37 mouse cellular contexts compared by ENCODE assay signal in the genomic region with DNA sequence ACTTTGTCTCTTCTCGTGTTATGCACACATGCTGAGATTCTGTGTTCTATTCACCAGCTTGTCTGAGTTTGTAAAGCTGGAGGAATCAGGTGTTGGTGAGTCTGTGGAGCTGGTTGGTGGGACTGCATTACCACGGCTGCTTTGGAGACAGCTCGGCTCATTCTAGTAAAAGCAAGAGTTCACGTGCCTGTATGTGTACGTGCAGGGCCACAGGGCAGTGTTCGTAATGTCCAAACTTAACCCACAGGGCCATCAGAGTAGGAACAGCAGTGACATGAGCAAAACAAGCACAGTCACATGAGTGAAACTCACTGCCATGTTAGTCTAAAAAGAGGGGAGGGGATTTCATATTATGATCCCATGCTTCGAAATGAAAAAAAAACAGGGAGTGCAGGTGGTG. TPM values are rescaled to one million over a fixed set of nuclear protein-coding genes. Genes with fewer than 3 reads are reported as not detected.
DNase-seq lines count a peak whose midpoint lies in the region; ATAC-seq and TF ChIP-seq lines count a peak whose summit lies in the region.
"Had no signal": no experiment of that assay in that cellular context is flagged by ENCODE, and none has a peak within 500 bp of the region (broad histone marks: within the 10 kb centered on the region; RNA-seq: fewer than 3 reads in every experiment).

No protein-coding gene starts in this region.

- no peak overlapping the region for H3K4me3 ChIP-seq in heart, embryonic 12.5 days
- no peak overlapping the region for H3K4me3 ChIP-seq in heart, embryonic 11.5 days (ENCODE audit: low read depth, low read length)
- peak overlapping the region; percentile 35 for H3K4me3 ChIP-seq in E14TG2a.4 (replicated peaks; ENCODE audit: low read length)
- no peak overlapping the region for H3K4me3 ChIP-seq in MEL (ENCODE audit: control insufficient read depth in 1 of 2, insufficient read depth in 1 of 2, low read depth in 2 of 2, low read length in 2 of 2)
- no peak overlapping the region for H3K4me3 ChIP-seq in liver, embryonic 14.5 days (ENCODE audit: insufficient read depth in 1 of 2, low read depth in 2 of 2, low read length in 2 of 2)
- H3K4me3 ChIP-seq: embryonic facial prominence, embryonic 13.5 days; forebrain, embryonic 12.5 days; hindbrain, embryonic 10.5 days; hindbrain, embryonic 15.5 days; limb, embryonic 12.5 days had no signal

- H3K36me3 ChIP-seq in heart, embryonic 12.5 days = peaks cover 24% of the 10 kb centered on the region
- no peaks in the 10 kb centered on the region for H3K36me3 ChIP-seq in heart, embryonic 11.5 days (ENCODE audit: control insufficient read depth, insufficient read depth, low read length)
- H3K36me3 ChIP-seq in E14TG2a.4 (ENCODE audit: insufficient read depth, low read length) (peaks cover 39% of the 10 kb centered on the region), MEL (ENCODE audit: control insufficient read depth in 1 of 2, insufficient read depth in 2 of 2, low read length in 2 of 2) (peaks cover 0 to 30% of the 10 kb centered on the region in 2 experiments; a peak in 2 of 4 replicates)
- no peaks in the 10 kb centered on the region for H3K36me3 ChIP-seq in liver, embryonic 14.5 days (replicated peaks; ENCODE audit: control insufficient read depth, insufficient read depth, low read depth)

- WGBS in heart, embryonic 12.5 days = 70% methylated on average over 7 of the region's 7 CpGs
- whole genome bisulfite sequencing in heart, embryonic 11.5 days (ENCODE audit: insufficient replicate concordance) = 77% methylated on average over 7 of the region's 7 CpGs
- WGBS in liver, embryonic 14.5 days (ENCODE audit: insufficient replicate concordance) = 36% methylated on average over 7 of the region's 7 CpGs

- H3K4me2 ChIP-seq in heart, embryonic 12.5 days = no peak overlapping the region
- no peak overlapping the region for H3K4me2 ChIP-seq in heart, embryonic 11.5 days
- peak overlapping the region; percentile 57 for H3K4me2 ChIP-seq in liver, embryonic 14.5 days (ENCODE audit: low read depth)
- H3K4me2 ChIP-seq: embryonic facial prominence, embryonic 13.5 days; forebrain, embryonic 12.5 days; hindbrain, embryonic 15.5 days; limb, embryonic 12.5 days had no signal

- DNase-seq in MEL (ENCODE audit: low read depth, low spot score) = no peak
- DNase-seq in liver, embryonic 14.5 days (ENCODE audit: low read depth in 3 of 3, low spot score in 3 of 3) = no peak
- DNase-seq in retina, embryonic 14.5 days (ENCODE audit: low spot score) = no peak
- DNase-seq in cerebellum, adult 11 months = no peak
- DNase-seq in urinary bladder, adult 2 months (ENCODE audit: low spot score) = no peak
- DNase-seq: adrenal gland, postnatal 10 days; cerebellum, adult 18-20 months; cerebellum, postnatal 10 days; gastrocnemius, postnatal 14 days; heart, adult 18-20 months; kidney, adult 11 months; lung, adult 18-20 months; lung, postnatal 4 days; midbrain, embryonic 14.5 days; retina, postnatal 1 day; right cerebral cortex, postnatal 14 days; thymus, adult 2 months; thymus, postnatal 36 days had no signal

- 0 out of 2 replicates have a peak overlapping the region, but pooled peaks have one; percentile 17 for H3K27ac ChIP-seq in heart, embryonic 12.5 days (ENCODE audit: poor library complexity, severe bottlenecking)
- H3K27ac ChIP-seq in heart, embryonic 11.5 days (ENCODE audit: low read depth, low read length) = no peak overlapping the region
- peak overlapping the region; percentile 17 for H3K27ac ChIP-seq in MEL (ENCODE audit: control insufficient read depth, low read depth, low read length)
- 0 out of 2 replicates have a peak overlapping the region, but pooled peaks have one; percentile 22 for H3K27ac ChIP-seq in liver, embryonic 14.5 days
- H3K27ac ChIP-seq: embryonic facial prominence, embryonic 13.5 days; forebrain, embryonic 12.5 days; hindbrain, embryonic 10.5 days; hindbrain, embryonic 15.5 days; limb, embryonic 12.5 days had no signal

- no peak overlapping the region for H3K9ac ChIP-seq in heart, embryonic 12.5 days
- no peak overlapping the region for H3K9ac ChIP-seq in heart, embryonic 11.5 days (ENCODE audit: low read depth, low read length)
- no peak overlapping the region for H3K9ac ChIP-seq in MEL (ENCODE audit: control insufficient read depth, low read depth, low read length, poor library complexity, severe bottlenecking)
- no peak overlapping the region for H3K9ac ChIP-seq in liver, embryonic 14.5 days (replicated peaks)
- H3K9ac ChIP-seq: embryonic facial prominence, embryonic 13.5 days; forebrain, embryonic 12.5 days; hindbrain, embryonic 15.5 days; limb, embryonic 12.5 days had no signal

- no peak for TF ChIP-seq EP300 in MEL (IDR thresholded peaks at IDR 0.05; ENCODE audit: low read depth in 1 of 2, low read length in 2 of 2)
- no peak for TF ChIP-seq EP300 in liver, embryonic 14.5 days (IDR thresholded peaks at IDR 0.05; ENCODE audit: low read depth)

- H3K9me3 ChIP-seq in heart, embryonic 12.5 days (replicated peaks) = no peaks in the 10 kb centered on the region
- no peaks in the 10 kb centered on the region for H3K9me3 ChIP-seq in heart, embryonic 11.5 days (replicated peaks; ENCODE audit: control insufficient read depth, low read length)
- H3K9me3 ChIP-seq in E14TG2a.4 (ENCODE audit: low read length) (no peaks in the 10 kb centered on the region), MEL (replicated peaks; ENCODE audit: insufficient read depth, low read length) (no peaks in the 10 kb centered on the region)
- no peaks in the 10 kb centered on the region for H3K9me3 ChIP-seq in liver, embryonic 14.5 days (ENCODE audit: control insufficient read depth, low read length)
- H3K9me3 ChIP-seq: embryonic facial prominence, embryonic 13.5 days; forebrain, embryonic 12.5 days; hindbrain, embryonic 10.5 days; hindbrain, embryonic 15.5 days; limb, embryonic 12.5 days had no signal

- ATAC-seq in heart, embryonic 12.5 days (ENCODE audit: insufficient number of reproducible peaks, low FRiP score) = no peak
- ATAC-seq in heart, embryonic 11.5 days (replicated peaks; ENCODE audit: insufficient number of reproducible peaks, low FRiP score, low TSS enrichment) = no peak
- ATAC-seq in liver, embryonic 14.5 days (ENCODE audit: insufficient read depth) = peak; percentile 44; the same call in 1 of the 2 replicates
- ATAC-seq: lung, postnatal 0 days had no signal

- TF ChIP-seq POLR2A in MEL (IDR thresholded peaks at IDR 0.05; ENCODE audit: control insufficient read depth in 1 of 2, insufficient read depth in 1 of 2, low read depth in 1 of 2, low read length in 2 of 2, poor library complexity in 1 of 2) = no peak

- no peak for TF ChIP-seq RAD21 in MEL (IDR thresholded peaks at IDR 0.05; ENCODE audit: low read depth, low read length)

- H3K27me3 ChIP-seq in heart, embryonic 12.5 days (replicated peaks) = no peaks in the 10 kb centered on the region
- no peaks in the 10 kb centered on the region for H3K27me3 ChIP-seq in heart, embryonic 11.5 days (ENCODE audit: control insufficient read depth, insufficient read depth, low read length)
- H3K27me3 ChIP-seq in E14TG2a.4 (ENCODE audit: insufficient read depth, low read length) (no peaks in the 10 kb centered on the region), MEL (ENCODE audit: control insufficient read depth in 1 of 2, insufficient read depth in 2 of 2, low read length in 2 of 2) (no peaks in the 10 kb centered on the region)
- H3K27me3 ChIP-seq in liver, embryonic 14.5 days (ENCODE audit: control insufficient read depth, insufficient read depth, low read length) = no peaks in the 10 kb centered on the region; the same call in 1 of the 2 replicates
- H3K27me3 ChIP-seq: embryonic facial prominence, embryonic 13.5 days; forebrain, embryonic 12.5 days; hindbrain, embryonic 15.5 days; limb, embryonic 12.5 days had no signal

- TF ChIP-seq CTCF in E14TG2a.4 (conservative IDR thresholded peaks at IDR 0.05; ENCODE audit: low read length) (no peak), MEL (IDR thresholded peaks at IDR 0.05 in 2 of 3, conservative IDR thresholded peaks at IDR 0.05 in 1 of 3; ENCODE audit: control insufficient read depth in 1 of 3, insufficient read depth in 1 of 3, low read depth in 2 of 3, low read length in 3 of 3, poor library complexity in 1 of 3, severe bottlenecking in 1 of 3) (no peak)
- no peak for TF ChIP-seq CTCF in liver, embryonic 14.5 days (IDR thresholded peaks at IDR 0.05; ENCODE audit: low read depth)

- H3K4me1 ChIP-seq in heart, embryonic 12.5 days (replicated peaks) = peaks cover 21% of the 10 kb centered on the region
- peaks cover 13% of the 10 kb centered on the region for H3K4me1 ChIP-seq in heart, embryonic 11.5 days (ENCODE audit: control insufficient read depth, insufficient read depth, low read length)
- H3K4me1 ChIP-seq in E14TG2a.4 (replicated peaks; ENCODE audit: low read depth, low read length) = peaks cover 83% of the 10 kb centered on the region
- H3K4me1 ChIP-seq in MEL (ENCODE audit: control insufficient read depth in 1 of 2, insufficient read depth in 2 of 2, low read length in 2 of 2) = peaks cover 19 to 30% of the 10 kb centered on the region in 2 experiments
- H3K4me1 ChIP-seq in liver, embryonic 14.5 days (replicated peaks; ENCODE audit: control insufficient read depth in 2 of 2, insufficient read depth in 2 of 2, low read length in 1 of 2) = peaks cover 23 to 29% of the 10 kb centered on the region in 2 experiments
- H3K4me1 ChIP-seq: hindbrain, embryonic 10.5 days had no signal

- no peaks in the 10 kb centered on the region for H3K79me2 ChIP-seq in MEL (ENCODE audit: control insufficient read depth, insufficient read depth, low read length, poor library complexity)

RNA-seq across cellular contexts. Expression of gene Trim26, which starts 6.8 kb away (rescaled TPM):
- 28.8 and 28.9 TPM in 2 replicates for polyA plus RNA-seq in heart, embryonic 12.5 days (2016; fragmentation: Nextera tagmentation; extraction: Ambion mirVana)
- 21.4 and 21.9 TPM in 2 replicates for polyA plus RNA-seq in heart, embryonic 11.5 days (2014; fragmentation: Nextera tagmentation; extraction: Ambion mirVana)
- total RNA-seq in MEL (2012; rRNA removed) = 4.9 and 5.6 TPM in 2 replicates
- 10 to 100 TPM in 1 of 2 experiments, not detected in 1; 12.4 TPM for polyA plus RNA-seq in MEL (2012; ENCODE audit: insufficient read depth in 1 of 2, insufficient read length in 2 of 2, low read depth in 1 of 2, low replicate concordance in 2 of 2, missing spikeins in 1 of 2)
- polyA plus RNA-seq in liver, embryonic 14.5 days (2012; rRNA removed) = 6.6 and 8.6 TPM in 2 replicates
- 6.7 and 7.9 TPM in 2 replicates for polyA plus RNA-seq in liver, embryonic 14.5 days (2014; fragmentation: Nextera tagmentation; extraction: Ambion mirVana)
- polyA plus RNA-seq in urinary bladder, adult 2 months (2012; rRNA removed) = 39.4 and 47.1 TPM in 2 replicates

RNA-seq across cellular contexts. Expression of gene Trim15, which starts 23.3 kb away (rescaled TPM):
- polyA plus RNA-seq in heart, embryonic 12.5 days (2016; fragmentation: Nextera tagmentation; extraction: Ambion mirVana) = 0.40 and 0.47 TPM in 2 replicates
- 0.31 and 0.39 TPM in 2 replicates for polyA plus RNA-seq in heart, embryonic 11.5 days (2014; fragmentation: Nextera tagmentation; extraction: Ambion mirVana)
- total RNA-seq in MEL (2012; rRNA removed) = not detected in 2 replicates
- polyA plus RNA-seq in MEL (2012; ENCODE audit: insufficient read depth in 1 of 2, insufficient read length in 2 of 2, low read depth in 1 of 2, low replicate concordance in 2 of 2, missing spikeins in 1 of 2) = under 1 TPM in 1 of 2 experiments, not detected in 1; 0.07 TPM
- 0.15 and 0.26 TPM in 2 replicates for polyA plus RNA-seq in liver, embryonic 14.5 days (2012; rRNA removed)
- 0.20 and 0.32 TPM in 2 replicates for polyA plus RNA-seq in liver, embryonic 14.5 days (2014; fragmentation: Nextera tagmentation; extraction: Ambion mirVana)
- 0.03 TPM in 1 of 2 replicates, not detected in the other for polyA plus RNA-seq in urinary bladder, adult 2 months (2012; rRNA removed)
- total RNA-seq: adrenal gland, postnatal 10 days; gastrocnemius, postnatal 14 days; heart, adult 18-20 months; heart, postnatal 14 days; left cerebral cortex, postnatal 10 days; monocyte, adult 5-6 weeks had no signal
- polyA plus RNA-seq: heart, embryonic 14.5 days had no signal

RNA-seq across cellular contexts. Expression of gene Trim10, which starts 25.7 kb away (rescaled TPM):
- polyA plus RNA-seq in heart, embryonic 12.5 days (2016; fragmentation: Nextera tagmentation; extraction: Ambion mirVana) = 23.6 and 27.0 TPM in 2 replicates
- 28.7 and 32.3 TPM in 2 replicates for polyA plus RNA-seq in heart, embryonic 11.5 days (2014; fragmentation: Nextera tagmentation; extraction: Ambion mirVana)
- total RNA-seq in MEL (2012; rRNA removed) = 20.6 and 30.2 TPM in 2 replicates
- polyA plus RNA-seq in MEL (2012; ENCODE audit: insufficient read depth in 1 of 2, insufficient read length in 2 of 2, low read depth in 1 of 2, low replicate concordance in 2 of 2, missing spikeins in 1 of 2) = 10 to 100 TPM in 1 of 2 experiments, not detected in 1; 30.4 TPM
- 82.4 and 114 TPM in 2 replicates for polyA plus RNA-seq in liver, embryonic 14.5 days (2012; rRNA removed)
- 251 and 278 TPM in 2 replicates for polyA plus RNA-seq in liver, embryonic 14.5 days (2014; fragmentation: Nextera tagmentation; extraction: Ambion mirVana)
- polyA plus RNA-seq in urinary bladder, adult 2 months (2012; rRNA removed) = 0.07 TPM in 2 replicates
- total RNA-seq: gastrocnemius, postnatal 14 days had no signal
- polyA plus RNA-seq: inflammation-experienced regulatory T-cells, adult 6 months; thymus, adult 2 months had no signal

RNA-seq across cellular contexts. Expression of gene H2-M10.6, which starts 31.7 kb away (rescaled TPM):
- not detected in 2 replicates for polyA plus RNA-seq in heart, embryonic 12.5 days (2016; fragmentation: Nextera tagmentation; extraction: Ambion mirVana)
- not detected in 2 replicates for polyA plus RNA-seq in heart, embryonic 11.5 days (2014; fragmentation: Nextera tagmentation; extraction: Ambion mirVana)
- not detected in 2 replicates for total RNA-seq in MEL (2012; rRNA removed)
- polyA plus RNA-seq in MEL (2012; ENCODE audit: insufficient read depth in 1 of 2, insufficient read length in 2 of 2, low read depth in 1 of 2, low replicate concordance in 2 of 2, missing spikeins in 1 of 2) = not detected
- polyA plus RNA-seq in liver, embryonic 14.5 days (2012; rRNA removed) = not detected in 2 replicates
- not detected in 2 replicates for polyA plus RNA-seq in liver, embryonic 14.5 days (2014; fragmentation: Nextera tagmentation; extraction: Ambion mirVana)
- not detected in 2 replicates for polyA plus RNA-seq in urinary bladder, adult 2 months (2012; rRNA removed)
- total RNA-seq: adrenal gland, postnatal 10 days; common myeloid progenitor, adult 5-6 weeks; gastrocnemius, postnatal 14 days; heart, adult 18-20 months; heart, postnatal 14 days; left cerebral cortex, postnatal 10 days; monocyte, adult 5-6 weeks had no signal
- polyA plus RNA-seq: embryonic facial prominence, embryonic 13.5 days; erythroblast, embryonic 14.5 days; forebrain, embryonic 12.5 days; heart, embryonic 14.5 days; hindbrain, embryonic 10.5 days; hindbrain, embryonic 15.5 days; inflammation-experienced regulatory T-cells, adult 6 months; kidney, embryonic 16.5 days; limb, embryonic 12.5 days; lung, postnatal 0 days; midbrain, embryonic 14.5 days; neural tube, embryonic 14.5 days; stomach, embryonic 16.5 days; thymus, adult 2 months had no signal

RNA-seq across cellular contexts. Expression of gene Trim40, which starts 46.2 kb away (rescaled TPM):
- not detected in 2 replicates for polyA plus RNA-seq in heart, embryonic 12.5 days (2016; fragmentation: Nextera tagmentation; extraction: Ambion mirVana)
- polyA plus RNA-seq in heart, embryonic 11.5 days (2014; fragmentation: Nextera tagmentation; extraction: Ambion mirVana) = not detected in 2 replicates
- total RNA-seq in MEL (2012; rRNA removed) = 0.04 TPM in 1 of 2 replicates, not detected in the other
- polyA plus RNA-seq in MEL (2012; ENCODE audit: insufficient read depth in 1 of 2, insufficient read length in 2 of 2, low read depth in 1 of 2, low replicate concordance in 2 of 2, missing spikeins in 1 of 2) = under 1 TPM in 1 of 2 experiments, not detected in 1; 0.04 TPM
- polyA plus RNA-seq in liver, embryonic 14.5 days (2012; rRNA removed) = not detected in 2 replicates
- not detected in 2 replicates for polyA plus RNA-seq in liver, embryonic 14.5 days (2014; fragmentation: Nextera tagmentation; extraction: Ambion mirVana)
- 0.15 and 0.41 TPM in 2 replicates for polyA plus RNA-seq in urinary bladder, adult 2 months (2012; rRNA removed)
- total RNA-seq: adrenal gland, postnatal 10 days; common myeloid progenitor, adult 5-6 weeks; gastrocnemius, postnatal 14 days; heart, adult 18-20 months; heart, postnatal 14 days; left cerebral cortex, postnatal 10 days; monocyte, adult 5-6 weeks had no signal
- polyA plus RNA-seq: embryonic facial prominence, embryonic 13.5 days; erythroblast, embryonic 14.5 days; forebrain, embryonic 12.5 days; heart, embryonic 14.5 days; hindbrain, embryonic 10.5 days; inflammation-experienced regulatory T-cells, adult 6 months; kidney, embryonic 16.5 days; limb, embryonic 12.5 days; lung, postnatal 0 days; midbrain, embryonic 14.5 days; neural tube, embryonic 14.5 days had no signal
